Mouse (Mus musculus) hindbrain, embryonic 16.5 days (tissue): Measurements from ENCODE around the gene Adora2b. TPM values are rescaled to one million over a fixed set of nuclear protein-coding genes. Genes with fewer than 3 reads are reported as not detected.

ENCODE experiments used
- ATAC-seq: fragments of 200-750 bp; cut with Nextera tagmentation; 2 replicates; pipeline ENCODE4 v1.8.0; 2017; ENCODE audit warnings: moderate TSS enrichment, moderate library complexity
- H3K27ac ChIP-seq: fragments of 300-500 bp; sonication (generic); 2 replicates; pipeline ENCODE4 v1.5.1; 2014; ENCODE audit warnings: low read depth, mild to moderate bottlenecking, control low read depth, low read length, moderate library complexity
- H3K27me3 ChIP-seq: fragments of 300-500 bp; sonication (generic); replicated peaks from 2 replicates; pipeline ENCODE4 v1.6.1; 2014; ENCODE audit warnings: low read length; ENCODE audit not compliant: control insufficient read depth, insufficient read depth
- H3K36me3 ChIP-seq: fragments of 300-500 bp; sonication (generic); 2 replicates; pipeline ENCODE4 v1.6.1; 2014; ENCODE audit warnings: mild to moderate bottlenecking, low read length, moderate library complexity, mixed read lengths; ENCODE audit not compliant: control insufficient read depth, insufficient read depth
- H3K4me1 ChIP-seq: fragments of 300-500 bp; sonication (generic); 2 replicates; pipeline ENCODE4 v1.6.1; 2014; ENCODE audit warnings: low read depth, low read length; ENCODE audit not compliant: control insufficient read depth, insufficient read depth
- H3K4me2 ChIP-seq: fragments of 300-500 bp; sonication (generic); 2 replicates; pipeline ENCODE4 v1.6.1; 2014; ENCODE audit warnings: mild to moderate bottlenecking, low read length, control low read depth, moderate library complexity
- H3K4me3 ChIP-seq: fragments of 300-500 bp; sonication (generic); 2 replicates; pipeline ENCODE4 v1.5.1; 2014; ENCODE audit warnings: mild to moderate bottlenecking, low read length, control low read depth, moderate library complexity
- H3K9ac ChIP-seq: fragments of 300-500 bp; sonication (generic); 2 replicates; pipeline ENCODE4 v1.6.1; 2014; ENCODE audit warnings: low read depth, mild to moderate bottlenecking, control low read depth, low read length, moderate library complexity
- H3K9me3 ChIP-seq: fragments of 300-500 bp; sonication (generic); 2 replicates; pipeline ENCODE4 v1.6.1; 2014; ENCODE audit warnings: mild to moderate bottlenecking, low read length, moderate library complexity; ENCODE audit not compliant: control insufficient read depth
- WGBS: fragments of 180-500 bp; shearing (Covaris S2); extraction: QIAGEN DNeasy Blood & Tissue Kit; methylation state at CpG from one replicate; pipeline ENCODE4 v1.1.7; 2014; 5-methylcytosine and 5-hydroxymethylcytosine counted together
- polyA plus RNA-seq: library from polyadenylated mRNA; unstranded; fragments of >200 nt; fragmentation: Nextera tagmentation; extraction: Ambion mirVana; gene quantifications from 2 replicates; pipeline ENCODE4 v1.2.1, GENCODE M21; 2015

Adora2b gene
- polyA plus RNA-seq, 1 experiment from 2014 or later: 8.8 TPM

- Histone ChIP-seq H3K36me3 (no peaks in the 10 kb centered on the region), H3K4me1 (no peaks in the 10 kb centered on the region), H3K4me3 (no peak overlapping the region), H3K9ac (no peak overlapping the region), H3K9me3 (no peaks in the 10 kb centered on the region), H3K4me2 (no peak overlapping the region), H3K27ac (no peak overlapping the region), H3K27me3 (no peaks in the 10 kb centered on the region)
- ATAC-seq: no peak
- 83% methylated on average over 7 of the region's 7 CpGs for WGBS
These were observed 27.9 kb upstream of the Adora2b start for GRCm38 (mm10) chr11:62220756-62221510.

DNA sequence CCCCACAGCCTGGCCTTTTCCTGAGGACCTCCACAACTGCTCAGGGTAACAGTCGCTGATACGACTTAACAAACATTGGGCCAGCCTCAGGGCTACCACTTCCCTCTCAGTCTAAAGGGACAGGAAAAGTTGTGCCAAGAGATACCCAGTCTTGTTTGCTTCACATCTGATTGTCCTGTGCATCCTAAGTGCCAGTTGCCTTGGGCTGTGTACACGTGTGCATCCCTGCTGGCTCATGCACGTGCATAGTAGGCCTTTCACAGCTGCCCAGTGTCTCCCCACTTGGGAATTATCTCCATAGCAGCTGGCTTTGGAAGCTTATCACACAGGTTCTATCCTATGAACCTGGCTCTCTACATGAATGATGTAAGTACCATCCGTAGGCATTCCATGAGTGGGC, 25.4 kb upstream of the Adora2b start:
- H3K4me3 ChIP-seq: no peak overlapping the region
- H3K4me1 ChIP-seq: no peaks in the 10 kb centered on the region
- no peak overlapping the region for H3K4me2 ChIP-seq
- WGBS: 89% methylated on average over 5 of the region's 5 CpGs
- H3K9me3 ChIP-seq: no peaks in the 10 kb centered on the region
- no peaks in the 10 kb centered on the region for H3K27me3 ChIP-seq
- ATAC-seq: no peak
- H3K9ac ChIP-seq: no peak overlapping the region
- H3K27ac ChIP-seq: no peak overlapping the region
- H3K36me3 ChIP-seq: no peaks in the 10 kb centered on the region

DNA sequence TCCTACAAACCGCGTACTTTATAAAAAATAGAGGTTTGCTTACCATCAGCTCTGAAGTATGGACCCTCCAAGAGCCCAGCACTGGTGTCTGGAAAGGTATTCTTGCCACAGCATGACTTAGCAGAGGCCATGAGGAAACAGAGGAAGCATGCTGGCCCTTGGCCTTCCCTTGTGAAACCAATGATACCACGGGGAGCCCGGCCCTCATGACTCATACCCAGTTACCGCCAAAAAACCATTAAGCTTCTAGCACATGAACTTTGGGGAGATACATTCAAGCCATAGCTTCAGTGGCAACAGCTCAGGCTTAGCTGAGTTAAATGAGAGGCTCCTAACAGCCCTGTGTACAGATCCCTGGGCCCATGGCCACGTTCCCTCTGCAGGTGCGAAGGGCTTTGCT, 24.8 kb upstream of the Adora2b start:
- Histone ChIP-seq H3K27ac (no peak overlapping the region), H3K4me2 (no peak overlapping the region), H3K27me3 (no peaks in the 10 kb centered on the region), H3K4me1 (no peaks in the 10 kb centered on the region), H3K36me3 (no peaks in the 10 kb centered on the region), H3K4me3 (no peak overlapping the region), H3K9me3 (no peaks in the 10 kb centered on the region), H3K9ac (no peak overlapping the region)
- no peak for ATAC-seq
- 92% methylated on average over 7 of the region's 7 CpGs for WGBS

- no peak for ATAC-seq
- WGBS: 81% methylated on average over 4 of the region's 4 CpGs
- Histone ChIP-seq H3K36me3 (no peaks in the 10 kb centered on the region), H3K27me3 (no peaks in the 10 kb centered on the region), H3K9ac (no peak overlapping the region), H3K27ac (no peak overlapping the region), H3K4me2 (no peak overlapping the region), H3K4me3 (no peak overlapping the region), H3K9me3 (no peaks in the 10 kb centered on the region), H3K4me1 (no peaks in the 10 kb centered on the region)
These were observed 24.0 kb upstream of the Adora2b start for GRCm38 (mm10) chr11:62224797-62225196.

DNA sequence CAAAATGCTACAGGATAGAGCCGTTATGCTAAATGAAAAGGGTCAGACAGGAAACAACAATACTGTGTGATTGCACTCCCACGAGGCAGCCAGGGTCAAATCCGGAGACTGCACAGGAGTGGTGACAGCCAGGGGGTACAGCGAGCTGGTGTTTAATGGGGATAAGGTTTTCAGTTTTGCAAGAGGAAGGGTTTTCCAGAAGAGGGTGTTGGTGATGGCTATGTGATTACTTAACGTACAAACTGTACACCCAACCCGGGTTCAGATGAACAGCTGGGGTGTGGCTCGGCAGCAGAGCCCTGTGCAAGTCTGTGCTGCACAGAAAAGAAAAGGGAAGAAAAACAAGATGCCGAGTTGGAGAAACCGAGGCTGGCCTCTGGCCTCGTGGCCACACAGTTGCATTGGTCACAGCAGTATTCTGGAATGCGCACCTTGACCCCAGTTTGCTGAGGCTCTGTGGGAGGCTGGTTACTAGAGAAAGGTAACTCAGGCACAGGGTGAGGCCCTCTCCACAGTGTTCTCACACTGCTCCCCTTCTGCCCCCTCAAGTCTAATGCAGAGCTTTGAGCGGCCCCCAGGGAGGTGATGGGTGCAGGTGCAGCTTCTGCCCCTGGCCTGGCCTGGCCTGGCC, 8.0 kb upstream of the Adora2b start:
- ATAC-seq: no peak
- Histone ChIP-seq H3K9ac (no peak overlapping the region), H3K9me3 (no peaks in the 10 kb centered on the region), H3K27me3 (no peaks in the 10 kb centered on the region), H3K4me2 (no peak overlapping the region), H3K36me3 (no peaks in the 10 kb centered on the region), H3K27ac (no peak overlapping the region), H3K4me1 (no peaks in the 10 kb centered on the region), H3K4me3 (no peak overlapping the region)
- WGBS: 80% methylated on average over 12 of the region's 12 CpGs

GRCm38 (mm10) chr11:62243871-62244270, 4.9 kb upstream of the Adora2b start:
- H3K36me3 ChIP-seq: no peaks in the 10 kb centered on the region
- no peaks in the 10 kb centered on the region; the same call in 1 of the 2 replicates for H3K27me3 ChIP-seq
- no peak overlapping the region for H3K27ac ChIP-seq
- H3K9ac ChIP-seq: no peak overlapping the region
- H3K9me3 ChIP-seq: no peaks in the 10 kb centered on the region
- H3K4me1 ChIP-seq: peaks cover 3% of the 10 kb centered on the region
- WGBS: 85% methylated on average over 8 of the region's 8 CpGs
- no peak overlapping the region for H3K4me2 ChIP-seq
- H3K4me3 ChIP-seq: no peak overlapping the region
- no peak for ATAC-seq

DNA sequence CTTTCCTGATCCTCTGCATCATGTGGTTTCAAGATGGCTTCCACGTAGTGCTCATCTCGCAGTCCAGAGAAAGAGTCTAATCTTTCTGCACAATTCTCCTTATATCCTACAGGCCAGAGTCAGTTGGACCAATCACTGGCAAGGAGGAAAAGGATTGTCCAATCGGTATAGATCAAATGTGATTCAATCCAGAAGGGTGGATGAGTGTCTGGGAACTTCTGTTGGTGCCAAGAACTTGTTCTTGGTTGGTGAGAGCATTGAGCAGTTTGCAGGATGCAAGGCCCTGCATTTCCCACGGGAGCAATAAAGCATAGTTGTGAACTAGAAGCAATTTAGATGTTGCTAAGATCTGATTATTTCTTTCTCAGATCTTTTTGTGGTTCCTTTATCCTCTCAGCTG, 4.3 kb upstream of the Adora2b start:
- H3K4me2 ChIP-seq: no peak overlapping the region
- H3K9me3 ChIP-seq: no peaks in the 10 kb centered on the region
- no peaks in the 10 kb centered on the region for H3K36me3 ChIP-seq
- no peaks in the 10 kb centered on the region; the same call in 1 of the 2 replicates for H3K27me3 ChIP-seq
- no peak for ATAC-seq
- peaks cover 6% of the 10 kb centered on the region for H3K4me1 ChIP-seq
- no peak overlapping the region for H3K4me3 ChIP-seq
- H3K27ac ChIP-seq: no peak overlapping the region
- 92% methylated on average over 4 of the region's 4 CpGs for WGBS
- no peak overlapping the region for H3K9ac ChIP-seq

DNA sequence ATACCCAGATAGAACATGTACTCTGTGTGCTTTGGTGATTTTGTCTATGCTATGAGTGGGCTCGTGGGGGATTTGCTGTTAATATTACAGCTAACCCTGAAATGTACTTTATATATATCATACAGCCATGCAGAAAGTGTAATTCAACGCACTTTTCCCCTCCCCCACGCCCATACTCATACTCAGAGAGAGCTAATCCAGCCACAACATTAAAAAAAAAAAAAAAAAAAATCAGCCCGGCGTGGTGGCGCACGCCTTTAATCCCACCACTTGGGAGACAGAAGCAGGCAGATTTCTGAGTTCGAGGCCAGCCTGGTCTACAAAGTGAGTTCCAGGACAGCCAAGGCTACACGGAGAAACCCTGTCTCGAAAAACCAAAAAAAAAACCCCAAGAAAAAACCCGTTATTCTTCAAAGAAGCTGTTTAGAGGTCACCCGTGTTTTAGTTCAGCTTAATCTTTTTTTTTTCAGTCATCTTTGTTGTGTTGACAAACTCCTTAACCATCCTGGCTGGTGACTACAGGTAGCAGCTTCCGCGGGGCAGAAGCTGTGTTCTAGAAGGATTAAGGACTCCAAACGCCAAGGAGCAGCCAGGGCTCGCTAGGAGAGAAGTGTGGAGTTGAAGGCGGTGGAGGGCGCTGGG, 904 bp upstream of the Adora2b start:
- Histone ChIP-seq H3K4me3 (peak overlapping the region; percentile 76), H3K4me2 (peak overlapping the region; percentile 100), H3K27ac (no peak overlapping the region), H3K36me3 (no peaks in the 10 kb centered on the region), H3K27me3 (peaks cover 9% of the 10 kb centered on the region), H3K4me1 (peaks cover 9% of the 10 kb centered on the region), H3K9me3 (no peaks in the 10 kb centered on the region), H3K9ac (peak overlapping the region; percentile 61)
- no peak for ATAC-seq
- WGBS: 41% methylated on average over 18 of the region's 18 CpGs
